Mouse (Mus musculus) testis, postnatal 10 days (tissue): Measurements from ENCODE around the gene Khdc1b.
A peak's percentile ranks its signal among the peaks of the same experiment; 100 is the strongest.
"Not testable (repeated sequence)": the region's sequence is repeated elsewhere in the genome, so short reads cannot be mapped to it uniquely, and the experiment has no call there.

Source experiments
- DNase-seq: peaks from one replicate; pipeline ENCODE4 v3.0.0; 2021; ENCODE audit warnings: low spot score

The Khdc1b gene

DNA sequence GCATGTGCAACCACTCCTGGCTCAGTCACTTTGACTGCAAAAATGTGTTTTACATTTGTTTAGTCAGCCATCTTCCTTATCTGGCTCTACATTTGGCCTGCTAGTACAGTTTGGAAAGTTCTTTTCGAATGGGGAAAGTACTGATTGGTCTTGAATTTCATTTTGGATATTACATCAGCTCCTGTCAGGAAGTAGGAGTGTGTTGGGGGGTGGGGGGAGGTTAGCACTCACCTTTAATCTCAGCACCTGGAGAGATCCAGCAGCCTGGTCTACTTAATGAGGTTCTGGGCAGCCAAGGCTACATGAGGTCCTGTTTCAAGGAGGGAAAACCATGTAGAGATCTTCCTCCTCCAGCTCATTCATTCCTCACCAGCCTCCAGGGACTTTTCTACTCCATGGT is at the start of gene Khdc1b:
TSS of gene Khdc1b (plus strand) at position 301 of the 400 bp plus-strand sequence.
- no peak for DNase-seq

DNA sequence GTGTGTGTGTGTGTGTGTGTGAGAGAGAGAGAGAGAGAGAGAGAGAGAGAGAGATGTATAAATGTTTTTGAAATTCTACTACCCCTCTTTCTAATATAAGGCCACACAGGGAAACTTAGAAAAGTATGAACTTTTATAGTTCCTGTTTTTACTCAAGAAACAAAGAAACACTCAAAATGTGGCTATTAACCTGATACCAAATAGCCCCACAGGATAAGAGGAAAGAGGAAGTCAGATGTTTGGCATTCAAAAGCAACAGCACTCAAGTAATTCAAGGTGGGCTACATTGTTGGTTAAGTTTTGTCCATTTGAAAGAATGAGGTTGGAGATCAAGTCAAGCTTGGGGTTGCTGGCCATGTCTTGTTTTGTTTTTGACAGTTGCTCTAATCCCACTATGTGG is 47.5 kb upstream of the Khdc1b start:
- DNase-seq = no peak

DNA sequence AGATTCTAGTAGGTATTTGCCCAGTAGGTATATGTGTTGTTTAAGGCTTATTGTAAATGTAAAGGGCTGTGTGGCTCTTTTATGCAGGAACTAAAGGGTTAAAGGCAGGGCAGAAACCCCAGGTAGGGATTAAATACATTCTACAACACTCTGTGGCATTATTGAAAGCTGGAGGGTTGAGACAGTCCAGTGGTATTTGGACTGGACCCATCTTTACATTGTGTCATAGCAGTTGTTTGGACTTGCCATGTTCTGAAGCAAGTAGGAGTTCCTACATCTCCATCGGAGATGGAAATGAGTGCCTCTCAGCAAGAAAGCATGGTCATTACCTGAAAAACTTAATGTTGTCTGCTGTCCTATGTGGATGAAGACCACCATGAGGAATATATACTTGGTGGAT is 42.6 kb upstream of the Khdc1b start:
- no peak for DNase-seq

DNA sequence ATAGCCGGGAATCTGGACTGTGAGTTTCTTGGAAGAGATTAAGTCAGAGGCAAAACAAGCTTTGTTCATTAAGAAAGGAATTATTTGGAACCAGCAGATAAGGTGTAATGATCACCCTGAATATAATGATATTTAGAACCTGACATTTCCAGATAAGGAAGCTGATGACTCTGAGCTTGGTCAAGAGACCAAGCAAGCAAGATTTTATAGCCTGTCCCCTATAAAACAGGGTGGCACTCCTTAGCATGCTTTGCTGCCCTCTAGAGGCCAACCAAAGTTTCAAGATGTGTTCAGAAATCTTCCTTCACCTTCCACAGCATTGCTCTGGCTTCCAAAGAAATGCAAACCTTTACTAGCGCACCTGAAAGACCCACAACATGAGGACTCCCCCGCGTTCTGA is 39.1 kb upstream of the Khdc1b start:
- peak; percentile 63 for DNase-seq

DNA sequence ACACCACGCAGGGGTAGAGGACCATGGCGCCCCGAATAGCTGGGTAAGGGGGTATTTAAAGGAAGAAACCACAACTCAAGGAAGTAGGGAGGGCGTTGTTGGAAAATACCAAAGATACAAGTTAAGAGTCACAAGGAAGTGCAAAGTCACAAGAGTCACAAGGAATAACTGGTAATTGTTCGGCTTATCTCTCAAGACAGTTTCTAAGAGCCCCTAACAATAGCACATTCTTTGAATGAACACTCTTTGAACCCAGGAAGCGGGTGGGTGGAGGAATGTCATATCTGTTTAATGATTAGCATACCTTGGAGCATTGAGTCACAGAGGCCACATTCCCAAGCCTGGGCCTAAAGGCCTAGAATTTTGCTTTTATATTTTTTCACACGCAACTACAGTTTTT is 38.6 kb upstream of the Khdc1b start:
- not testable (repeated sequence) for DNase-seq

DNA sequence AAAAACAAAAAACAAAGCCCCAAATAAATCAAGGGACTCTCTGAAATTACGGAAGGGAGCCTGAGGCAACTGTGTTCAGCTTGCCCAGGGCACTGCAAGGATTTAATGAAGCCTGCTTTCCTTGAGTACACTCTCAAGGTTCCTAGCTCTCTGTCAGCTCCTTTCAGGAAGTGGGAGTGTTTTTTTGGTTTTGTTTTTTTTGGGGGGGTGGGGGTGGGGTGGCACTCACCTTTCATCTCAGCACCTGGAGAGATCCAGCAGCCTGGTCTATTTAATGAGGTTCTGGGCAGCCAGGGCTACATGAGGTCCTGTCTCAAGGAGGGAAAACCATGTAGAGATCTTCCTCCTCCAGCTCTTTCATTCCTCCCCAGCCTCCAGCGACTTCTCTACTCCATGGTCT is 34.0 kb upstream of the Khdc1b start, which contains the start of gene Khdc1a:
TSS of gene Khdc1a (plus strand) at position 301 of the 400 bp plus-strand sequence.
- DNase-seq = no peak

DNA sequence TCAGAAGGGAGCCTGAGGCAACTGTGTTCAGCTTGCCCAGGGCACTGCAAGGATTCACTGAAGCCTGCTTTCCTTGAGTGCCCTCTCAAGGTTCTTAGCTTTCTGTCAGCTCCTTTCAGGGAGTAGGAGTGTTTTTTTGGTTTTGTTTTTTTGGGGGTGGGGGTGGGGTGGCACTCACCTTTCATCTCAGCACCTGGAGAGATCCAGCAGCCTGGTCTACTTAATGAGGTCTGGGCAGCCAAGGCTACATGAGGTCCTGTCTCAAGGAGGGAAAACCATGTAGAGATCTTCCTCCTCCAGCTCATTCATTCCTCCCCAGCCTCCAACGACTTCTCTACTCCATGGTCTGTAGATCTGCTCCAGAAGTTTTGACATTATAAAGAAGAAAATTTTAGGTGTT is 15.3 kb upstream of the Khdc1b start, which contains the start of gene Khdc1c:
TSS of gene Khdc1c (plus strand) at position 301 of the 400 bp plus-strand sequence.
- DNase-seq = not testable (repeated sequence)

DNA sequence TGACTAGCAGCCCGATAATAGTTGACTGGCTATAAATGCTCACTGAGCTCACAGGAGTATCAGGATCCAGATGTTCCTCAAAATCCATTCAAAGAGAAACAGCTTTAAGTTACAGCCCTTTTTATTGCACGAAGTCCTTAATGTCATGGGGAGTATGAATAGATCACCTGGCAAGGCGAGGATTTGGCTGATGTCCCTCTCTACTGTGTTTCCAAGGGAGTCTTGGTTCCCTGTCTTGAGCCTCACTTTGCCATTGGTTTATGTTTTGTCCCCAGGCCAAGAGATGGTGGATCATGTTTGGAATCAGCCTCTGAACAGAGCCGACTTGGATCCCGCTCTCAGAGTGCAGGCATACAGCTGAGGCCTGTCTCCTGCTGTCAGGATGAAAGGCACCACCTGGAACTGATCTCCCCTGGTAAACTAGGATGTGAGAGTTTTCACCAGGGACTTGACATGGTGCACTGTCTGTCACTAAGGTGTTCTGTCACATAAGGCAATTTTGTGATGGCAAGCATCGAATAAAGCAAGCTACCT is 7.8 kb downstream of the Khdc1b start:
- no peak for DNase-seq

DNA sequence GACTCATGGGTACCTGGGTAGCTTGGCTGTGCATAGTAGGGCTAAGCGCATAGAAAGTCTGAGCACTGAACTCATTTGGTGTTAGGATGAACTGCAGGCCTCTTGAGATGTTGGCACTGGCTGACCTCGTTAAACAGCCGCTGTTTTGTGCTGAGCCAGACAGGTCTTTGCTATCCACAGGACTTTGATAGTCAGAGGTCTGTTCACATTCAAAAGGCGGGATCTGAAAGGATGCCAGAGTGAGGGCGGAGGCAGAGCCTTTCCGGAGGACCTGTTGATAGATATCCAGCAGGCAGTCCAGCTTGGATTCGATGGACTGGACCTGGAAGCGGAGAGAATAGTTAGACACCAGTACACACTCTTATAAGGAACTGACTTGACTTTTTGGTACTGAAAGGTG is 19.4 kb downstream of the Khdc1b start:
- DNase-seq = no peak

DNA sequence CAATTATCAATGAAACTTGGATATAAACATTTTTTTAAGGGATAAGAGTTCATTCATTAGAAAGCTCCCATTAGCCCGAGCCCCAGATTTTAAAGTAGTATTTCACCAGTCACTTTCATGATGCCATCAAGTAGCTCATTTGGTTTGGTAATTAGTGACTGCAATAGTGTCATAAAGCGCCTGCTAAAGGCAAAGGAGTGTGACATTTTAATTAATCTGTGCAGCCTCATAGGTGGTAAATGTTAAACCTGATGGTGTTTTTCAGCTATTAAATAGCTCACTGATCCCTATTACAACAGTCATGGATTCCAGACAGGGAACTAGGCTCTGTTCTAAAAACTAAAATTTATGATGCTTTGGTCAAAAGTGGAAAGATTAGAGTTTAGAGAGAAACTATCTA is 23.9 kb downstream of the Khdc1b start:
- no peak for DNase-seq

DNA sequence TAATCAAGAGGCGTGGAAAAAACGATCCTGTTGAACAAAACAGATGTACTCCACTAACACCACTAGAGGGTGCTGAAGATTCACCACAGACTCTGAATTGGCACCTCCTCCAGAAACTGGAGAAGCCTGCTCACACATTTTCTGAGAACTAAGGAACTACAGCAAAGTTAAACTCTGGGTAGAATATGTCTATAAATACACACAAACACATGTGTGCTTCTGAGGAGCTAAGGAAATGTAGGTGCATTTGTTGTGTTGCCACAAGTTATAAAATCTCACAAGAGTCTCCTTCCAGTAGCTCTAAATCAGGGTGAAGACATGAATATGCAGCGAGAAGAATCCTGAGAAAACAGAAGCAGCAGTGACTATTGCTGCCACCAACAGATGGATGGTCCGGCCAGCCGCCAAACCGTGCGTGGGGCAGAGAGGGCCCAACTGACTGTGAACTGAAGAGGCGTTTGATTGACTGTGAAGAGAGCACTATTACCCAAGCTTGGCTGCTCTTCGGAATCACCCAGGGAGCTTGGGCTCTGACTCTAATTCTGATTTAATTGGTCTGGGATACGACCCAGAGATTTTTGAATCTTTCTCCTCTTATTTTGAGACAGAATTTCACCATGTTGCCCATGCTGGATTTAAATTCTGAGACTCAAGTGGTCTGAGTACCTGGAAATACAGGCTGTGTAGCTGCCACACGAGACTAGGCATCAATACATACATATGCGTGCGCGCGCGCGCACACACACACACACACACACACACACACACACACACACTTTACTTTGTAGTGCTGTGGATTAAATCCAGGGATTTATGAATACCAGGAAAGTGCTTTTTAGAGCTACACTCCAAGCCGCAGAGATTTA is 28.2 kb downstream of the Khdc1b start:
- DNase-seq = peak; percentile 46

DNA sequence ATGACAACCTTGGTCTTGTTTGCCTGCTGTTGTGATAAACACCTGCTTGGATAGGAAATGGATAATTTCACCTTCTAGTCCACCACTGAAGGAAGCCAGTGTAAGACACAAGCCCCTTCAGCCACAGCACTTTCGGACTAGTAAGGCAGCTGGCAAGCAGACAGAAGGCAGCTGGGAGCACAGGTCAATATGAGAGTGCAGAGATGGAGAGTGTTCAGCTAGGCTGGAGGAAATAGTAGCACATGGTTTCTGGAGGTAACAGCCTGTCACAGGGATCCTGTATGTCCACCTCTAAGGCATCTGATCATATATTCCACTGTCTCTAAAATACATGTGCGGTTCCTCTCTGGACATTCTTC is 28.8 kb downstream of the Khdc1b start:
- no peak for DNase-seq

DNA sequence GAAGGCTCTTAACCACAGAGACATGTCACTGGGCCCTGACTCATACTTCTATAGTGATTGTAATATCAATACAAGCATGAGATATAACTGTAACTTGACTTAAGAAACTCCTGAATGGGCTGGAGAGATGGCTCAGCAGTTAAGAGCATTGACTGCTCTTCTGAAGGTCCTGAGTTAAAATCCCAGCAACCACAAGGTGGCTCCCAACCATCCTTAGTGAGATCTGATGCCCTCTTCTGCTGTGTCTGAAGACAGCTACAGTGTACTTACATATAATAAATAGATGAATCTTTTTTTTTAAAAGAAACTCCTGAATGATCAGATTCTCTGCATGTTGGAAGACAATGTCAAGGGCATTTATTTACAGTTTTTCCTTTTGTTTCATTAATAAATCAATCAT is 36.0 kb downstream of the Khdc1b start:
- no peak for DNase-seq

DNA sequence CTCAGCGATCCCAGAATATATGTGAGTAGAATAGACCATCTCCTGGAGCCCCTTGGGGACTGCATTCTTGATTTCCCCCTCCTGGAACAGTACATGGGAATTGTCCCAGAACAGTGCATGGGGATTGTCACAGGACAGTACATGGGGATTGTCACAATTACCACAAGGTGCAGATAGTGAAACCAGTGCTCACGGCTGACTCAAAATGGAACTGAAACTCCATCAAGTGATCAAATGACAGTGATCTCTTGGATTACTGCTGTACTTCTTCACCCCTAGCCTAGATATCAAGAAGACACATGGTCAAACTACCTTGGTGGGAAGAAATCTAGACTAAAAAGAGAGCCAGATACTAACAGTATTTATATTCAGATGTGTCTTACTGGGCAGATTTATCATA is 42.3 kb downstream of the Khdc1b start:
- DNase-seq = no peak

DNA sequence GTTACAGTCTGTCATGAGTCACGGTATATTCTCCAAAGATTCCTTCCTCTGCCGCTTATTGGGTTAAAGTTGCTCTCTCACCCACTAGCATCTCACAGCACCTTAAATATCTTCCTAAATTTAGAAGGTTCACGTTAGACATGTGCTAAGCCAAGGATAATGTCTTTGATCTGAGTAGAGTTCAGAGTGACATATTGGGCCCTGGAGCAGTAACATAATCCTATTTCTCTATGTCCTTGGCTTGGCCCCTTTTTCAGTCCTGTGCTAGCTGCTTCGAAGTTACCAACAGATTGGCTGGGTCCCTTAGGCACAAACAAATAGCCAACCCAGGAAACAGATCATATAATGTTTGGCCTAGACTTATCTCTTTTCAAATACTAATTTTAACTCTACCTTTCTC is 44.7 kb downstream of the Khdc1b start:
- DNase-seq = no peak

DNA sequence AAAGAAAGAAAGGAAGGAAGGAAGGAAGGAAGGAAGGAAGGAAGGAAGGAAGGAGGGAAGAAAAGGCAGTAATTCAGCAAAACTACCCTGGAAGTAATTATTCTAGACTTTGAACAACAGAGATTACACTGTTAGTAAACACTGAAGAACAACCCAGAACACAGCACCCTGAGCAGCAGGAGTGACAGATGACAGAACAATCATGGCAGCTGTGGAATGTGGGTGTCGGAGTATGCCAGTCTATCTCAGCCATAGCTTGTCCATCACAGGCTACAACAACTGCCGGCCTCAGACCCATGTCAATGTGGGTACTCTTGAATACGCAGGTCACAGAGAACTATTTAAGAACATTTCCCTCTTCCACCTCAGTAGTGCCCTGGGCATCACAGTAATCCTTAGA is 48.3 kb downstream of the Khdc1b start:
- no peak for DNase-seq

DNA sequence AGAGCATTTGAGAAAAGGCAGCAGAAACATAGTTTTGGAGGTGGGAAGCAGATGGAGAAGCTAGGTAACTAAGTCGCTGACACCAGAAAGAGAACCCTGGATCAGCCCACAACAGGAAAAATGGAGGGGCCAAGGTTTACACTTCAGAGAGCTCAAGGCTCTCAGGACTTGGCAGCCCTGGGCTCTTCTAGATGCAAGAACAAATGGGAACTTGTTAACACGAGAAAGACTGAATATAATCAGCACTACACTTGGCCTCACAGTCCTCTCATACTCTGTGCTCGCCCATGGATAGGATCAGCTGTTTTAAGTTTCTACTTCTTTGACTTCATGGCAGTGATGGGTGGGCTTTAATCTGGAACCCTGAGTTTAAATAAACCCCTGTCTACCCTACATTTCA is 51.5 kb downstream of the Khdc1b start:
- no peak for DNase-seq
